Mouse (Mus musculus): ENCODE results near the gene Gm49354. TPM values are rescaled to one million over a fixed set of nuclear protein-coding genes. Genes with fewer than 3 reads are reported as not detected.
"Not testable (repeated sequence)": the region's sequence is repeated elsewhere in the genome, so short reads cannot be mapped to it uniquely, and the experiment has no call there.

Gm49354 gene
- polyA plus RNA-seq, 1 experiment from 2014 or later: not detected

DNA sequence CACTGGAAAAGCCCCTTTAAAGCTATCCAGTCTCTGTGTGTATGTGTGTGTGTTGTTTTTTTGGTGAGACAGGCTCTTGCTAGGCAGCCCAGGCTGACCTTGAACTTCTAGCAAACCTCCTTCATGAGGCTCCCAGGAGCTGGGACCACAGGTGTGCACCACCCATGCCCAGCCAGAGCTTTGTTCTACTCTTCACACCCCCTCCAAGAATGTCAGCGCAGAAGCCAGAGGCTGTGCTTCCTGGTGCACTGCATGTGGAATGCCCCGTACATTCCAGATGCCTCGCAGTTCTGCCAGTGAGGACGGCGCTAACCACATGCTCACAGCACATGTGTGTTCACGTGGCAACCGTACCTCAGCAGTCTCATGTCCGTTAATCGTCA, 14.4 kb upstream of the Gm49354 start:
- no peak for ATAC-seq (ENCODE audit: insufficient number of reproducible peaks, low FRiP score, low TSS enrichment, low read depth)
- Histone ChIP-seq H3K27ac (replicated peaks) (no peak overlapping the region), H3K4me2 (replicated peaks) (no peak overlapping the region), H3K9ac (no peak overlapping the region), H3K27me3 (no peaks in the 10 kb centered on the region), H3K9me3 (replicated peaks) (no peaks in the 10 kb centered on the region), H3K4me3 (replicated peaks) (no peak overlapping the region), H3K4me1 (no peaks in the 10 kb centered on the region), H3K36me3 (peaks cover 90% of the 10 kb centered on the region)
- WGBS: 85% methylated on average over 9 of the region's 9 CpGs

DNA sequence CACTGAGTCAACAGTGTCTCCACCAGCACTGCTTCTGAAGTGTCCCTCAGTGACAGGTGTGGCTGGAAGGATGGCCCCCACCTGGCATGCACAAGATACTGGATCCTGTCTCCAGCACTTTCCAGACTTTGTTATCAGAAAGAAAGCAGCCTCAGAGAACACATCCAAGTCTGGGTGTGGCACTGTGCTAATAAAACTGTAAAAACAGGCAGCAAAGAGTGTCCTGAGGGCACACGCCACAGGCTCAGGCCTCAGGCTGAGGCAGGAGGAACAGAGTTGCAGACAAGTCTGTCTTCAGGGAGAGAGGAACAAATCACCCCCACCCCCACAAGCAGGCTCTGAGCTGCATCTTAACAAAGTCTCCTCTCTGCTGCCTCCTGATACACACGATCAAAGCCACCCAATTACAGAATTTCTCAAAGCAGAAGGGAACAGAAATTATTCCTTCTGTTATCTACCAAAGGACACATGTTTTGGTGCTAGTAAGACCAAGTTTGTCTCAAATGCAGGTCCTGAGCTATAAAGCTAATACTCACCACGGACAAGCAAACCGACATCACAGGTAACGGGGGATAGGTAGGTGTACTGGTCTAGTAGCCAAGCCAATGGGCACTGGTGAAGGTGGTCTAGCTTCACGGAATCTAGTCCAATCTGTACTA, 13.9 kb upstream of the Gm49354 start:
- ATAC-seq (ENCODE audit: insufficient number of reproducible peaks, low FRiP score, low TSS enrichment, low read depth): no peak
- Histone ChIP-seq H3K4me3 (replicated peaks) (no peak overlapping the region), H3K4me1 (no peaks in the 10 kb centered on the region), H3K9me3 (replicated peaks) (no peaks in the 10 kb centered on the region), H3K4me2 (replicated peaks) (no peak overlapping the region), H3K27ac (replicated peaks) (no peak overlapping the region), H3K36me3 (peaks cover 90% of the 10 kb centered on the region), H3K27me3 (no peaks in the 10 kb centered on the region), H3K9ac (no peak overlapping the region)
- WGBS: 95% methylated on average over 6 of the region's 6 CpGs

DNA sequence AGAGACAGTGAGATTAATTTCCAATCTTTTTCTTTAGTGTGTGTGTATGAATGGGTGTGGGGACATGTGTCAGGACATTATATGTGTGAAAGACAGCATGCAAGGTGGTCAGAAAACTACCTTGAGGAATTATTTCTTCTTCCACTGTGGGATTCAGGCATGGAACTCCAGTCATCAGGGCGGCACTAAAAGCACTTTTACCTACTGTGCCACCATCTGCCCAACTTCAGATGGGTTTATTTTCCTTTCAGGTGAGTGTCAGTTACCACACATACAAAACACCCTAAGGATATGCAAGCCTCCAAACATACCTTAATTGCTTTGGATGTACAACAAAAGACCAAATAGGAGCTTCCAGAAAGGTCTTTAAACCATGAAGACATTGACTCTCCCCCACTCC, 12.7 kb upstream of the Gm49354 start:
- no peaks in the 10 kb centered on the region for H3K27me3 ChIP-seq
- WGBS: 91% methylated on average over 1 of the region's 1 CpGs
- no peak overlapping the region for H3K4me2 ChIP-seq (replicated peaks)
- H3K27ac ChIP-seq (replicated peaks): no peak overlapping the region
- H3K4me3 ChIP-seq (replicated peaks): no peak overlapping the region
- H3K36me3 ChIP-seq: peaks cover 90% of the 10 kb centered on the region
- no peaks in the 10 kb centered on the region for H3K4me1 ChIP-seq
- ATAC-seq (ENCODE audit: insufficient number of reproducible peaks, low FRiP score, low TSS enrichment, low read depth): no peak
- H3K9ac ChIP-seq: no peak overlapping the region
- H3K9me3 ChIP-seq (replicated peaks): no peaks in the 10 kb centered on the region

DNA sequence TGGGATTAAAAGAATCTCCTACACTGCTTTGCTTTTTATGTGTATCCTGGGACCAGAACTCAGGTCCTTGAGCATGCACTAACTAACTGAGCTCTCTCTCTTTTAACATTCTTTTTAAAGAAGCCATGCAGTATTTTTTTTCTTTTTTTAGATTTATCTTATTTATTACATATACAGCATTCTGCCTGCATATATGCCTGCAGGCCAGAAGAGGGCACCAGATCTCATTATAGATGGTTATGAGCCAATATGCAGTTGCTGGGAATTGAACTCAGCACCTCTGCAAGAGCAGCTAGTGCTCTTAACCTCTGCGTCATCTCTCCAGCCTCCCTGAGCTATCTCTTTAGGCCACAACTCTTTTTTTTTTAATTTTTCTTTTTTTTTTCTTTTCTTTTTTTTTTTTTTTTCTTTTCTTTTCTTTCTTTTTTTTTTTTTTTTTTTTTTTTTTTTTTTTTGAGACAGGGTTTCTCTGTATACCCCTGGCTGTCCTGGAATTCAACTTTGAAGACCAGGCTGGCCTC, 2.2 kb downstream of the Gm49354 start:
- WGBS: 93% methylated on average over 1 of the region's 1 CpGs
- peaks cover 95% of the 10 kb centered on the region for H3K36me3 ChIP-seq
- not testable (repeated sequence) for ATAC-seq (ENCODE audit: insufficient number of reproducible peaks, low FRiP score, low TSS enrichment, low read depth); H3K9me3 ChIP-seq (replicated peaks); H3K4me3 ChIP-seq (replicated peaks); H3K9ac ChIP-seq; H3K4me1 ChIP-seq; H3K27me3 ChIP-seq; H3K4me2 ChIP-seq (replicated peaks); H3K27ac ChIP-seq (replicated peaks)

DNA sequence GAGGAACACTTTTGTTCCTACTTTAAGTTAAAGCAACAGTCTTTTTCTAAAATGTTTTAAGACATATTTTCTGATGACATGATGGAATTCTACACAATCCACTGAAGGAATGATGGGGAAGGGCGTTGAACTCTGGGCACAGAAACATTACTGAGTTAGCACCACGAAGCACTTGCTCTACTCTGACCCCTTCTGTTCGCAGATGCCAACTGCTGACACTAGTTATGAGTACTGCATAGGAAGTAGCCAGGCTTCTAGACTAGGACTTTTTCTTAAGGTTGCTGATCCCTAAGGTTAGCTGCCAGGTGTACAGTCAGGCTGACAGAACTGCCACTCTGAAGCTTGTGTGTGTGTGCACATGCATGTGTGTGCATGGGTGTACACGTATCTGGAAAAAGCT, 2.8 kb downstream of the Gm49354 start:
- H3K4me1 ChIP-seq: no peaks in the 10 kb centered on the region
- 84% methylated on average over 4 of the region's 4 CpGs for WGBS
- no peaks in the 10 kb centered on the region for H3K27me3 ChIP-seq
- no peak overlapping the region for H3K4me2 ChIP-seq (replicated peaks)
- no peak overlapping the region for H3K9ac ChIP-seq
- no peak overlapping the region for H3K4me3 ChIP-seq (replicated peaks)
- peaks cover 92% of the 10 kb centered on the region for H3K36me3 ChIP-seq
- H3K9me3 ChIP-seq (replicated peaks): no peaks in the 10 kb centered on the region
- no peak overlapping the region for H3K27ac ChIP-seq (replicated peaks)
- no peak for ATAC-seq (ENCODE audit: insufficient number of reproducible peaks, low FRiP score, low TSS enrichment, low read depth)

DNA sequence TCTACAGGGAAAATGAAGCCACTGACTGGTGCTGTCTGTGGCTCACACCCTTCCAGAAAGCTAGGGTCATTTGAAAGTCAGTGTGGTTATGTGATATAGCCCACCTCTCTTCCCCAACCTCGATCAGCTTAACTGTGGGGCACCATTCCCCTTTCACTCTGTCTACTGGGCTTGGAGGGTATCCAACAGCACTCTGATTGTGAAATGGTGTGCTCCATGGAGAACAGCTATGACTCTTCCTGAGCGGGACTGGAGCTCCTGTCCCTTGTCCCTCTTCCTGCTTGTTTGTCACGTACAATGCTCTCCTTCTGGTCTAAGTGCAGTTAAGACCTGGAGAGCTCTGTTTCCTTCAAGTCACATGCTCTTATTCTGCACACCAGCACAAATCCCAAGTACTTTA, 6.9 kb downstream of the Gm49354 start:
- no peak overlapping the region for H3K9ac ChIP-seq
- peaks cover 15% of the 10 kb centered on the region for H3K4me1 ChIP-seq
- peaks cover 76% of the 10 kb centered on the region for H3K36me3 ChIP-seq
- no peak overlapping the region for H3K4me2 ChIP-seq (replicated peaks)
- H3K27me3 ChIP-seq: no peaks in the 10 kb centered on the region
- no peak for ATAC-seq (ENCODE audit: insufficient number of reproducible peaks, low FRiP score, low TSS enrichment, low read depth)
- whole genome bisulfite sequencing: 86% methylated on average over 3 of the region's 3 CpGs
- H3K27ac ChIP-seq (replicated peaks): no peak overlapping the region
- no peak overlapping the region for H3K4me3 ChIP-seq (replicated peaks)
- no peaks in the 10 kb centered on the region for H3K9me3 ChIP-seq (replicated peaks)

DNA sequence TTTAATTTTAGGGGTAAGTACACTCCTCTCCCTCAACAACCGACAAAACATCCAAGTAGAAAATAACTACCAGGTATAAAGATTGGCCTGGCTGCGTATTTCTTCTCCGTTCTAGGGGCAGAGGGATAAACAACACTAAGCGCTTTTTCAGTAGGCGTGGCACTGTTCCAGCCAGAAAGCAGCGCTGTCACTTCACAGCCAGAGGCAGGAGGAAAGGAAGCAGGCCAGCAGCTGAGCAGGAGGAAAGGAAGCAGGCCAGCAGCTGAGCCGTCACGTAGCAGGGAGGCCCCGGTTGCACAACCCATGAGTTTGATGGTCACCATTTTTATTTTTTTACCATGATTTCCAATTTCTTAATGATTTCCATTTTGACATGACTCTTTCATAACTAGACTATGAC, 10.8 kb downstream of the Gm49354 start:
- Histone ChIP-seq H3K9me3 (replicated peaks) (no peaks in the 10 kb centered on the region), H3K36me3 (peaks cover 41% of the 10 kb centered on the region), H3K4me1 (peaks cover 40% of the 10 kb centered on the region), H3K4me3 (replicated peaks) (no peak overlapping the region), H3K4me2 (replicated peaks) (peak overlapping the region; percentile 66; the same call in 1 of the 2 replicates), H3K9ac (no peak overlapping the region), H3K27ac (replicated peaks) (peak overlapping the region; percentile 97), H3K27me3 (no peaks in the 10 kb centered on the region)
- ATAC-seq (ENCODE audit: insufficient number of reproducible peaks, low FRiP score, low TSS enrichment, low read depth): no peak
- 39% methylated on average over 9 of the region's 9 CpGs for WGBS

DNA sequence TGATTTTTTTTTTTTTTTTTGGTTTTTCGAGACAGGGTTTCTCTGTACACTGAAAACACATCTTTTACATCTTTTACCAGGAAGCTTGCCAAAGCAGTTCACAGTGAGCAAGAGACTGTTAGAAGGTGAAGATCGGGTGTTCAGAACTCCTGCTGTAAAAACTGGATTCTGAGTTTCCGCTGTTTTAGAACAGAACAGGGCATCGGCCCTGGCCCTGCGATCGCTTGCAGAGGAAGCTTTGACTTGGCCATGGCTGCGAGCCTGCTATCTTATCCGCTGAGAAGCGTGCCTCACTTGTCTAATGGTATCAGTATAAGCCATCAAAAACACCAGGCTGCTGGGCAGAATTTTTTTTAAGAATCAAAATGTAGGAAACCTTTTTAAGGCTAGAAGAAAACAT, 11.2 kb downstream of the Gm49354 start:
- Histone ChIP-seq H3K9ac (peak overlapping the region; percentile 9; the same call in 1 of the 2 replicates), H3K36me3 (peaks cover 37% of the 10 kb centered on the region), H3K9me3 (replicated peaks) (no peaks in the 10 kb centered on the region), H3K4me1 (peaks cover 44% of the 10 kb centered on the region), H3K27ac (replicated peaks) (peak overlapping the region; percentile 97), H3K27me3 (no peaks in the 10 kb centered on the region), H3K4me2 (replicated peaks) (peak overlapping the region; percentile 66), H3K4me3 (replicated peaks) (peak overlapping the region; percentile 91)
- no peak for ATAC-seq (ENCODE audit: insufficient number of reproducible peaks, low FRiP score, low TSS enrichment, low read depth)
- 67% methylated on average over 9 of the region's 9 CpGs for WGBS

DNA sequence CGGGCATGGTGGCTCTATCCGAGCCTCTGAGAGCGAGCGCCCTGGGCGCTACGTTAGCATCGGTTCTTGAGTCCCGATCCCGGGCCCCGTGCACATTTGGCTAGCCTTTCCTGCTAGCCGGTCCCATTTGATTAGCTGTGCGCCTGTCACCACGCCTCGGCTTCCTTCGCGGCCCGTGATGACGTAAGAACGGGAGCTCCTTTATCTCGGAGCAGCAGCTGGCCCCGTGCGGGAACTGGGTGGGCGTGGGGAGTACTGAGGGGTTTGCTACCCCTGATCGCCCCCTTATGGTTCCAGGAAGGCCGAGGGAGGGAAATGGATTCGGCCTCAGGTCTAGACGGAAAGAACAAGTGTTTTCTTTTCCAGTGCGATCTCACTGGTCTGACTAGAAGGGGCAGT, 11.9 kb downstream of the Gm49354 start:
- Histone ChIP-seq H3K4me3 (replicated peaks) (peak overlapping the region; percentile 91), H3K27me3 (no peaks in the 10 kb centered on the region), H3K27ac (replicated peaks) (peak overlapping the region; percentile 97), H3K9me3 (replicated peaks) (no peaks in the 10 kb centered on the region), H3K9ac (peak overlapping the region; percentile 54), H3K4me2 (replicated peaks) (peak overlapping the region; percentile 66), H3K36me3 (peaks cover 31% of the 10 kb centered on the region), H3K4me1 (peaks cover 46% of the 10 kb centered on the region)
- ATAC-seq (ENCODE audit: insufficient number of reproducible peaks, low FRiP score, low TSS enrichment, low read depth): peak; percentile 80
- under 1% methylated on average over 28 of the region's 28 CpGs for WGBS

DNA sequence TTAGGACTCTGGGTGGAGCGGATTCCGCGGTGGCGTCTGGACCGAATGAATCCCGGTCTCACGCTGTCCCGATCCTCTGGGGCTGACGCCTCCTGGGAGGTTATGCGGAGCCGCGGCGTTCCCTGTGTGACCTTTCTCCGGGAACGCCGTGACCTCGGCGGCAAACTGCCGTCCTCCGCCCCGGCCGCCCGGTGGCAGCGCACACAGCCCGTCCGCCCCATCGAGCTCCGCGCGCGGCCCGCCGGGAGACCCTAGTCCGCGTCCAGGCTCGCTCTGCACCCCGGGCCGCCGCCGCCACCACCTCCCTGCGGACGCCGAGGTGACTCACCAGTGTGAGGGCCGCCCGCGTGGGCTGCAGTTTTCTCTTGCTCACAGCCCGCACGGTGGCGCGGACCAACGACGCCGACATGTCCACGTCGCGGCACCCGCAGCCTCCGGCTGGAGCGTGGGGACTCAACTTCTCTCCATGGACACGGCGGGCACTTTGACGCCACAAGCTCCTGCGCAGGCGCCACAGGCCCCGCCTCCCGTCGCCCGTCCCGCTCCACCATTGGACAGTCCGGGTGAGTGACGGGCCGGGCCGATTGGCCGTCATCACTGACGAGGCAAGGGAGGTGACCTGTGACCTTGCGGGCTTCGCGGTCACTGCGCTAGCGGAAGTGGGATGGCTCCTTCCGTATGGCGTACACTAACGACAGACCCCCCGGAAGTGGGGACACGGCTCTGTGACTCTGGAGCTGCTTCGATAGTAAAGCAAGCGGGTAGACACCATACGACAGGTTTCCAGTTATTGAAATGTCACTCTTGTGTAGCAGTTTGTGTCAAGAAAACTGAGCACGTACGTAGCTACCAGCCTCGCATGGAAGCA, 12.5 kb downstream of the Gm49354 start, which contains the start of gene Isca1:
Gene Isca1 (minus strand): TSS at position 515 of the 868 bp plus-strand sequence.
- H3K9me3 ChIP-seq (replicated peaks): no peaks in the 10 kb centered on the region
- H3K27me3 ChIP-seq: no peaks in the 10 kb centered on the region
- WGBS: under 1% methylated on average over 91 of the region's 91 CpGs
- H3K36me3 ChIP-seq: peaks cover 26% of the 10 kb centered on the region
- peak within 1 kb of the TSS; percentile 79 for H3K9ac ChIP-seq
- ATAC-seq (ENCODE audit: insufficient number of reproducible peaks, low FRiP score, low TSS enrichment, low read depth): peak; percentile 98
- peak within 1 kb of the TSS; percentile 66 for H3K4me2 ChIP-seq (replicated peaks)
- H3K4me1 ChIP-seq: peaks cover 46% of the 10 kb centered on the region
- H3K4me3 ChIP-seq (replicated peaks): peak within 1 kb of the TSS; percentile 91
- peak within 1 kb of the TSS; percentile 97 for H3K27ac ChIP-seq (replicated peaks)

DNA sequence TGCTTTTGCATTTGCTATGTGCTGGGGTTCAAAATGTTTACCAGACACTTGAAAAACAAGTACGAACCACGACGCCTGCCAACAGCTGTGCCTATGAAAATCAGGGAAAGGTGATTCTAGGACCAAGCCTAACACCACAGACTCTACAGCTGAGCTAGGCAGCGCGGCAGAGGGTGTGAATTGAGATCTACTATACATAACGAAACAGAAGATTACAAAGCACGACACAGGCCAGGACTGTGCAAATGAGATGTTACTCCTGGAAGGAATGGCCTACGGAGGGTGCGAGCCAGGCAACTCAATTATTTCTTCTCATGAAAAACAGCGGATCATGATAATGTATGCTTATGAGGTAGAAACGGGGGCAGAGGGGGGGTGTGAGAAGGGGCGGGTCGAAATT, 13.5 kb downstream of the Gm49354 start:
- Histone ChIP-seq H3K27me3 (no peaks in the 10 kb centered on the region), H3K36me3 (peaks cover 18% of the 10 kb centered on the region), H3K4me1 (peaks cover 46% of the 10 kb centered on the region), H3K27ac (replicated peaks) (peak overlapping the region; percentile 11; the same call in 1 of the 2 replicates), H3K4me3 (replicated peaks) (peak overlapping the region; percentile 91), H3K4me2 (replicated peaks) (peak overlapping the region; percentile 66), H3K9ac (peak overlapping the region; percentile 79; the same call in 1 of the 2 replicates), H3K9me3 (replicated peaks) (no peaks in the 10 kb centered on the region)
- ATAC-seq (ENCODE audit: insufficient number of reproducible peaks, low FRiP score, low TSS enrichment, low read depth): no peak
- WGBS: 36% methylated on average over 13 of the region's 13 CpGs

Data from embryonic facial prominence, embryonic 15.5 days (tissue).